Mouse (Mus musculus) ovary, postnatal 14 days (tissue): ENCODE results near the gene Clasp1.

Source experiments
- DNase-seq: peaks from one replicate; pipeline ENCODE4 v3.0.0; 2022; ENCODE audit warnings: low spot score

Clasp1 gene

DNA sequence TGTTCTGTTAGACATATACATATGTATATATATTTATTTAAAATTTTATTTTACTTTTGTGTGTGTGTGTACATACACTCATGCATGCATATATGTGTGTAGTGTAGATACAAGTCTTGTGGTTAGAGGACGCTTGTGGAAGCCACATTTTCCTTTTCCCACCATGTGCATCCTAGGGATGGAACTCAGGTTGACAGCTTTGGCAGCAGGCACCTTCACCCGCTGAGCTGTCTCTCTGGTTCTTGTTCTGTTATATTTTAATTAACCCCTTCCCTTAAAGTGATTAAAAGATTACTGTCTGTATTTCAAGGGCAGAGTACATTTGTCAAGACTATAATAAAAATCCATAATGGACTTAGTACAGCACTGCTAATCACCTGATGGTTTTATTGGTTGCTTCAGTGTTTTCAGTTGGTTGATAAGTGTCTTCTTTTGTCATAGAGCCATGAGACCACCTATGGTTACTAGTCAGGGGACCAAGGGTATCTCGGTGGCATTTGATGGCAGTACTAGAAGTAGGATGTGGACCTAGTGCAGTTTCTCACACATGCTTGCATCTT, 62.1 kb downstream of the Clasp1 start:
- no peak for DNase-seq

DNA sequence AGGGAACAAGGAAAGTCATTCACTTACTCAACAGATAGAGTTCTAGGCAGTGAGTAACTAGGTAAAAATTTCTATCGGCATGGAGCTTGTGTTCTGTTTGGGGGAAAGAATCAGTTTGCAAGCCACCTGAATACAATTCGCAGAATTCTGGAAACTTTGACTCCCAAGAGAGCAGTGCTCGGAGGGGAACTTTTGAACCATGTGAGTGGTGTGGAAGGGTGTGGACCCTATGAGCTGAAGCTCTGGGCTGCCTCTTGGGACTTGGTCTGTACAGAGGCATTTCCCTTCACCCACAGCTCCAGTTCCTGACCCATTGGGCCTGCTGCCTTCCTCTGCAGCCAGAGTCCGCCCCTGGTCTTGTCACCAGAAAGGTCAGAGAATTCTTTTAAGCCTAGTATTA, 64.7 kb downstream of the Clasp1 start:
- no peak for DNase-seq

DNA sequence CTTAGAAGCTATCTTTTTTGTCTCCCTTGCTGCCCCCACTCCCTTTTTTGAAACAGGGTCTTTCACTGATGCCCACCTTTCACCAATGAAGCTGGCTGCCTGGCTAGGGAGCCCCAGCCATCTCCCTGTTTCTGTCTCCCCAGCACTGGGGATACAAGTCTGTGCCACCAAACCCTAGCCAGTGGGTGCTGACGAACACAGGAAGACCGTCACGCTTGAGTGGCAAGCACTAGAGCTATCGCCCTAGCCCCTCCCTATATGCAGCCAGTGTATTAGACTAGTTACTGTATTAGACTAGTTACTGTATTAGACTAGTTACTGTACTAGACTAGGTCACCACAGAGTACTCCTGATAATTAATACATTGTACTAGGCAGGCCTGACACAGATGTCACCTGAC, 66.0 kb downstream of the Clasp1 start:
- DNase-seq = no peak

DNA sequence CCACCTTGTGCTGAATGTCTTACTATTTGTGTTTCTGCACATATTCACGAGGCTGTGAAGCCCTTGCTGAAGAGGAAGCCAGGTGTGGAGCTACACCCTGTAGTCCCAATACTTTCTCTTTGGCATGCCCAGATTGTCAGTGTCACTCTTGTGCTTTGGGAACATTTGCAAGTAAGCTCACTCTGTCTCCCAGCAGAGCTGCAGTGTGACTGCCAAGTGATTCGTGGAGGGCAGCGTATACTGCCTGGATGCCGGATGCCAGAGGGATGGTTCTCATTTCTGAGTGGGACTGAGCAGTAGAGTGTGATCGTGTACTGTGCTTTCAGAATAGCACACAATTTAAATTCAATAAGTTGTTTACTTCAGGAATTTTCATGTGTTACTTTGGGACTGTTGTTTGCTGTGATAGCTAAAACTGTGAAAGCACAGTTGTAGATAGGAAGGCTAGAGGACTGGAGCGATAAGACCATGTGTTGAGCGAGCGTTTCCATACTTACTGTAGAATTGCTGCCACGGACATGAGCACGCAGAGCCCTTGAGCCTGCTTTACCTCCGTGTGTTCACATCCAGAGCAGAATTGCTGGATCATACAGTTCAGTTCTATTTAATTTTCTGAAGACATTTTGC, 68.5 kb downstream of the Clasp1 start:
- DNase-seq = no peak

DNA sequence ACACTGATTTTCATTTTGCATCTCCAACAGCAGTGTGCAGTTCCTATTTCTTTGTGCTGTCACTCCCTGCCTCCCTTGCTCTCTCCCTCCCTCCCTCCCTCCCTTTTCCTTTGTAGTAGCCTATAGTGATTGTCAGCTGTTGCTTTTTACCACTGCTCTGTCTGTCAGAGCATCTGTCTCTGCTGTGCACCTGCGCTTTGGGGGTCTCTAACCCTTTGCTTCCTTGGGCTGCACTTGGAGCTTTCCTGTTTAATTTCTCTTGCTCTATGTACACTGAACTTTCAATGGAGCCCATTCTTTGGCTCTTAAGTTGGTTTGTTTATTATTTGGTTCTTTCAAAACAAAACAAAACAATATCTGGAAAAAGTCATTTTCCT, 69.0 kb downstream of the Clasp1 start:
- DNase-seq = no peak

DNA sequence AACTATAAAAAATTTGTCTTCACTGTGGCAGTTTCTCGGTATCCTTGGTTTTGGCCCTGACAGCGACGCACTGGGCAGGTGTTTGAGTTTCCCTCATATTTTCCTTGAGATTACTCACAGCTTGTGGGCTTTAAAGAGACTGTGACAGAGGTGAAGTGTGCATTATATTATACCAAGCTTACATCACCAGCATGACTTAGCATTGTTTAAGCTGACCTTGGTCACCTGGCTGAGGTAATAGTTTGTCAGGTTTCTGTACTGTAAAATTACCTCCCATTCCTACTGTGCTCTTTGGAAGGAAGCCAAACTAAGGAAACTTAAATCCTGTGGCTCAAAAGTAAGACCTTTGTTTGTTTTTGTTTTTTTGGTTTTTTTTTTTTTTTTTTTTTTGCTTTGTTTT, 69.4 kb downstream of the Clasp1 start:
- no peak for DNase-seq

DNA sequence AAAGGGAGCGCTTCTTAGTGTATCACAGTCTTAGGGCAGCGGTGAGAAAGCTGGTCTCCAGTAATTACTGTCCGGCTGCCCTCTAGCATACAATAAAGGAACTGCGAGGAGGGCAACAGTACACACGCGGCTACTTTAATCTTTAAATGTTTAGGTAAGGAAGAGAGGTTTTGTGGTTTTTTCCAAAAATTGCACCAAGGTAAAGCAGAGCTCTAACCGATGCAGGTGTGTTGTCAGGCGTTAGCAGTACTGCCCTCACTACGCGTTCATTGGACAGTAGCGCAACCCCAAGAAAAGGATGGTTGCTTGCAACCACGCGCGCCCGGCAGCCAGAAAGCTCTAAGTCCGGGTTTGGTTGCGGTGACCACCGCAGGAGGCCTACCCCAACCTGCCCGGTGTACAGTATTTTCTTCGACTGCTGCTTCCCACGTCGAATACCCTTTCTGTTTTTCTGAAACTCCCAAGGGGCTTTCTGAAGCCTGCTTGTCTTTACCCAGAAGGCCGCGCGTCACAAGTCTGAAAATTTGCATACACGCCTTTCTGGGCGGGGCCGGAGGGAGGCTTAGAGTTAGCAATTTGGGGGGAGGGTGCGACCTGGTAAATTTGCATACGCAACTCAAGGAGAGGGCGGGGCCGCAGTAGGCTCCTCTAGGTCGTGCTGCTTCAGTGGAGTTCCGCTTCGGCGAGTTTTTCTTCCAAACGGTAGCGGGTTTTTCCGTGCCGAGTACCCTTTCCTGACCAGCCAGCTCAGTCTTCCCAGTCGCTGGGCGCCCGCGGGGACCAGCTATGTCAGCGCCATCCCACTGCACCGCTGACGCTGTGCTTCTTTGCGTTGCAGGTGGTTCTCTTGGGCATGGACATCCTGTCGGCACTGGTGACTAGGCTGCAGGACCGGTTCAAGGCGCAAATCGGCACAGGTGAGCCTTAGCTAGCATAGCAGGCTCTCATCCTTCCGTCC, 70.4 kb downstream of the Clasp1 start:
- DNase-seq = peak; percentile 76

DNA sequence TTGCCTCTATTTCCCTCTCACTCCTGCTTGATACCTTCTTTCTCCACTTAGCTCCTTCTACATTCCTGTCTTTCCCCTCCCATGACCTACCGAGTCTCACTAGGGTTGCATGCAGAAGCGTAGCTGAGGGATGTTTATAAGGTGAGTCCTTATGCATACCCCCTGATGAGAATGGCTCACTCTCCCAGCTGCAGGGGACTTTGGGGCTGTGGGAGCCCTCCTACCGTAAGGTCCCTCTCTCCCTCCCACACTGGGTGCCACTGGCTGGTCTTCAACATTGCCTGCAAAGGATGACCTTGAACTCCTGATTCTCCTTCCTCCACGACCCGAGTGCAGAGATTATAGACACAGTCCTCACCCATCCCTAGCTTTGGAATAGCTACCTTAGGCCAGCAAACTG, 71.9 kb downstream of the Clasp1 start:
- DNase-seq = no peak

DNA sequence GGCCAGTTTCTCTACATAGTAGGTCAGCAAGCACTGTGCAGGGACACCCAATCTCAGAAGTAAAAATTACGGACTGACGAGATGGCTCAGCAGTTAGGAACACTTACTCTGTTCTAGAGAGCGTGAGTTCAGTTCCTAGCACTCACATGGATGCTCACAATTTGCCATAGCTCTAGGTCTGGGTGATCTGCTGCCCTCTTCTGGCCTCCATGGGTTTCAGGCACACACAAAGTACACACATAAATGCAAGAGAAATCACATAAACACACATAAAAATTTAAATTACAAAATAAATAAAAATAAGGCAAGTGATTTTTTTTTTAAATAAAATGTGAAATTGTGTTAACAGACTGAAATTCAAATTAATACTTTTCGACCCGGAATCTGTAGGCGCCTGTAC, 77.2 kb downstream of the Clasp1 start:
- DNase-seq = no peak

DNA sequence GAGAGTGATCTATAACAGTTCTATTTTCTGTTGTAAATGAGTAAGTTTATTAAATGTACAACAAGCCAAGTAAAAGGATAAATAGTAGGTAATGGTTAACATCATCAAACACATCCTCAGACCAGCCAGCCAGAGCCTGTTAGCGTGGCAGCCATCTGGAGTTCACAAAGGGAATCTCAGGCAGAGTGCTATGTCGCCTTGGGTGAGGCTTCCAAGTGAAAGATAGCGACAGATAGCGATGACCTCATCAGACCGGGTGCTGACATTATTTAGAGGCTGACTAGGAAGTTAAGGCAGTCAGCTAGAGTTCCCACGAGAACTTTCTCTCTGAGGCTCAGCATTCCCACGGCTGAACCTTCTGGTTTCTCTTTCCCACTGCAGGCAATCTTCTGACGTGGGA, 83.5 kb downstream of the Clasp1 start:
- no peak for DNase-seq

DNA sequence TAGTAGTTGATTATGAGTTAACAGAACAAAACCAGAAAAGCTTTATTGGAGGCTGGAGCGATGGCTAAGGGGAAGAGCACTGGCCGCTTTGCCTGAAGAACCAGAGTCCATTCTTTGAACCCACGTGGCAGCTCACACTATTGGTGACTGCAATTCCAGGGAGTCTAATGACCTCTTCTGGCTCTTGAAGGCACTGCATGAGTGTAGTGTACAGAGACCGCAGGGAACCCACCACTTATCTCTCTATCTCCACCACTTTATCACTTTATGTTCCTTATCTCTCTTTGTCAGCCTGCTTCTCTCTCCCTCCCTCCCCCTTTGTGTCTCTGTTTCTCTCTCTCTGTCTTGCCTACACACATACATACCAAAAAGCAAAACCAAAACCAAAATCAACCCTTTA, 88.1 kb downstream of the Clasp1 start:
- peak; percentile 31 for DNase-seq

DNA sequence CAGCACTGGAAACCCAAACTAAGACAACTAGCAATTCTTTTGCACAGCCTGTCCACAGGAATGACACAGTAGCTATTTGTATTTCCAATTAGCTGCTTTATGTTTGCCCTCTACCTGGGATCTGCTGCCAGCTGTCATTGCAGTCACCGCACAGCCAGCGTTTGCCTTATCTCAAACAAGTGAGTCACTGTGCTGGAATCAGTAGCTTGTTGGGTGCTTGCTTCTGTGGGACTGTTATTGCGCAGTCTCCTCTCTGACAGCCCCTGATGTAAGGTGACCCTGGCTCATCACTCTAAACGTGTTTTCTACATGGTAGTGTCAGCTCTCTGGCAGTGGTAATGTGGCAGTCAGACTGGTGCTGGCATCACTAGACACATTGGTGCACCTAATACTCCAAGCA, 90.4 kb downstream of the Clasp1 start:
- DNase-seq = no peak

DNA sequence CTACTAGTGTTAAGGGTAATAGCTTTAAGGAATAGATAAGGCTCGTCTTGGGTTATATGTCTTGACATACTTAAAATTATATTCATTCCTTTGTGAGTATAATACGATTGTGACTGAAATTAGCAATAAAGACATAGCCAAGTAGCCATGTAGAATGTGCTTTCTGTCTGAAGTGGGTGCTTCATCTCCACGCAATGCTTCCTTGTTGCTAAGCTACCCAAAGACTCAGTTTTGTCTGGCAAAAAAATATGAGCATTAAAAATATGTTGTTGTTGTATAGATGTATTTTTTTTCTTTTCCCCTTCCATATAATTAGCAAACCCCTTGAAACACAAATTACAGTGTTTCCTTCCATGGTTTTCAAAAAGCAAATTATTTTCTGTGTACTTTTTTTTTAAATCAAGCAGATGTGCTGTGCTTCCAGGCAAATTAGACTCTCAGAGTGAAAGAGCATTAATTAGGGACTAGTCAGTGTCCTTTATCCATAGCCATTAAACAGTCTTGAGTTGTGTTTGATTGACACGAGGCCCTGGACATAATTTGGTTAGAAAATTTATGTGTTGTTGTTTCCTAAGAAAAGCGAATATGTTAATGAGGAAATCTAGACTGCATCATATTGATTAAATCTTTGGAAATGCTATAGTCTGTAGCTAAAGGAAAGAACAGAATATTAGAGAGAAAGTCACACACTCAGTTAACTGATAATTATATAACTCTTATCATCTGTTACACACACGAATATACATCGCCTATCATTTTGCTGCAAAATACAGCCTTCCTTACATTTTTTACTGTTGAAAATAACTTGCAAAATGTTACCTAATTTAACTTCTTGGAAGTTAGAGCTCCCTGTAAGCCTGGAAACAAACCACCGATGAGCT, 91.9 kb downstream of the Clasp1 start:
- DNase-seq = no peak

DNA sequence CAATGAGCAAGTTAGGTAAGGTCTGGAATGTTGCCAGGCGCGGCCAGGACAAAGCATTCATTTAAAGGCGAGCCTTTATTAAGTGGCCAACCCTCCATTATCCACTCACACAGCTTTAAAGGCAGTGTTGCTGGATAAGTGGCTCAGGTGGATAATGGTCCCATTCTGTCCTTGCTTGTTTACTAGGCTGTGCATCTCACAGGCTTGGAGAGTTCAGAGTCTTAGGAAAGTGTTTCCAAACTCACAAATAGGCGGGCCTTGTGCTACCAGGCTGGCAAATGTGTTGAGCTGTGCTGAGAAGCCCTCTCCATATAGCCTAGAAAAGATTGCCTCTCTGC, 92.5 kb downstream of the Clasp1 start:
- DNase-seq = no peak

DNA sequence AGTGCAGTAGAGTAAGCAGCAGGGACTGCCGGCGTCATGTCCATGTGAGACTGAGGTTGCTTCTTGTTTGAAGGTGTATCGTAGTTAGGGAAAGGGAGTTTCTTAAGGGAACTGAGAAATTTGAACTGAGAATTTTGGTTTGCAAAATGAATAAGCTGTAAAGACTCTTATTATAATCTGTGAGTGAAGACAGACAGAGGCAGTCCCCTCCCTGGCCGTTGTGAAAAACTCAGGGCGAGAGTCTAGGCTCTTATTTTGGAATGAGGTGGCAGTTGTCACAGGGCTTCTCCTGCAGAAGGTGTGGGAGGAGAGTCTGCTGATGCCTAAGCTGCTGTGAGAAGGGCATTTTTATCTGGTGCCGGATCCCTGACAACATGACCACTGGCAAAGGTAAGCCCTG, 92.8 kb downstream of the Clasp1 start:
- DNase-seq = no peak

DNA sequence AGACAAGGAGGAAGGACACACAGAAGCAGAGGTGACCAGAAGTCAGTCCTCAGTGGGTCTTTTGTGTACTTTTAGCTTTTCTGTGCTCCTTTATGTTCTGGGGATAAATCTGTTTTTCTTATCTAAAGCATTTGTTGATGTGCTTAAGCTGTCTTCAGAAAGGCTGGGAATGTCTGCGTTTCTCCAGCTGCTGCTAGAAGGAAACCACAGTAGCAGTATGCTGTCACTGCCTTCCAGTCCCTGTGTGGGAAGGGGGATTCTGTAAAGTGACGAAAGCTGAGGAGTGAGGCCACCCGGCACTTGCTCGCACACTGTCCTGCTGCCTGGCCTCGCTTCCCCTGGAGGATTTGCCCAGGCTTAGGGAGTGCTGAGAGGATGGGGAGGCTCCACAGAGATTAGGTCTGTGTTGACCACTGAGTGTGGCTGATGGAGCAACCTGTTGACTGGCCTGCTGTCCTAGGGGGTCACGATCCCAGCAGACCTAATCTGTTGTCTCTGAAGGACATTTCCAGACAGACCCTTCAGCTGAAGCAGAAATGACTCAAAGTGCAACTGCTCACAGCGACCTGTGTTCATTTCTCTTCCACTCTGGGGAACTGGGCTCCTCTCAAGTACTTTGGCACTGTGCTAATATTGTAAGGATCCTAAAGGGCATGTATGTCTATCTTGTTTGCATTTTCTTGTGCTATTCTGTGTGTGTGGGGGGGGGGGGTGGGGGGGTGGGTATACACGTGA, 93.6 kb downstream of the Clasp1 start:
- no peak for DNase-seq

DNA sequence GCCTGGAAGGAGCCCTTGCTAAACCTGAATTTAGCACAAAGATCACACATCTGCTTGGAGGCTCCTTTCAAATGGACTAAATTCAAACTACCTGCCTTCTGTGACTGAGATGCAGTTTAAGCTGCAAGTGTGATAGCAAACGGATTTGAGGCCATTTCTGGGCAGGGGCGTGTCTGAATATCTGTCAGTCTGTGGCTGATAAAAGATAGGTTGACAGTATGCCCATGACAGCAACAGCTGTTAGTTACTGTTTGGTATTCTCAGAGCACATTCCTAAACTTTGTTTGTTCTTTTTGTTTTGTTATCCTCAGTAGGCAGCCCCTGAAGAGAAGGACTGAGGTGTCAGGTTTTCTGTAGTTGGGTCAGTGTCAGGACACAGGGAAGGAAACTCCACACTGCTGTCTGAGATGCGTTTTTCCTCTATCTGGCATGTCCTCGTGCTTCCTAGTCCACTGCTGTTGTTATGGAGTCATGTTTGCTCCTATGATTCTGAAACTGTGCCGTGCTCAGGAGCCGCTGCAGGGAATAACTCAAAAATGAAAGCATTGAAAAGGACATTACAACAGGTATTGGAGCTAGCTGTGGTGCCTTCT, 94.7 kb downstream of the Clasp1 start:
- DNase-seq = no peak

DNA sequence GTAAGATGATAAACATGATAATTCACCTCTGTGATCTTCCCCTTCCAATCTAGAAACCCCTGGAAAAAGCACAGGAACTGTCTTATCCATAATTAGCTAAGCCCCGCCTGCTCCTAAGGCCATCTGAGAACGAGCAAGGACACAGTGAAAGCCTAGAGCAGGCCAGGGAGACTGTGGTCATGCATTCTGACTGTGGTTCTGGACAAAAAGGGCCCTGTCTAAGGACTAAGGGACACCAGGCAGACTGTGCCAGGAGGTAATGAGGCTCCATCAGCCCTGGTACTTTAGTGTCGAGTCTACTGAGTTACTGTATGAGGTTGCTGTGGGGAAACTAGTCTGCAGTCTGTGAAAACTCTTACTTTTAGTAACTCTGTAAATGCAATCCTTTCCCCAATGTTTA, 96.7 kb downstream of the Clasp1 start:
- DNase-seq = no peak

DNA sequence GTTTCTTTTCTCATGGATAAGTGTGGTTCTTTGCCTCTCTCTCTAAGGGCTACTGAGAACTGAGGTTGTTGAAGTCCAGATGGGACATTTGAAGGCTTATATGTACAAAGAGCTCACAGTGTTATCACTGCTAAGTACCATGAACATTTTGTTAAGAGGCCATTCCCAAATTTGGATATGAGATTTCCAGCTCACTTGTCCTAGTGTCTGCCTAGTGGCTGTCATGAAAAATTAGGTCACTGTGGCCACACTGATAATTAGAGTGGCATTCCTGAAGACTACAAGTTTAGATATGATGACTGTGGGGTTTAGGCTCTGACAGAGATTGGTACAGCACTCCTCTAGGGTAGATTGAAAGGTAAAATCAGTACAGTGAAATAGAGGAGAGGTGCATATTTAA, 97.2 kb downstream of the Clasp1 start:
- no peak for DNase-seq

DNA sequence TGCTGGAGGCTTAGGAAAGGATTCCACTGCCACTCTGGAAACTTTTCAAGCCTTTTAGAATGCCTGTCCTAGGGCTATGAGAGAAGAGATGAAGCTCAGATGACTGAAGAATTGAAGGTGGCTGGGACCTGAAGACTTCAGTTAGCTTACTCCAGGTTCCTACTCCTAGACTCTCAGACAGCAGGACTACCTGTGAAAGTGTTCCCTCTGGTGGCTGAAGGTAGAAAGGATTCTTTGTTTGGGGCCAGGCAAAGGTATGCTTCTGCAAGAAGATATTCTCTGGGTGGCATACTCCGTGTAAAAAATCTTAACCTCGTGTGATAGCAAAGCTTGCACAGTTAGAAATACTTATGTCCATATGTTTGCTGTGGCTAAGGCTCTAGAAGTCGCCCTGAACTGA, 104.0 kb downstream of the Clasp1 start:
- DNase-seq = no peak

DNA sequence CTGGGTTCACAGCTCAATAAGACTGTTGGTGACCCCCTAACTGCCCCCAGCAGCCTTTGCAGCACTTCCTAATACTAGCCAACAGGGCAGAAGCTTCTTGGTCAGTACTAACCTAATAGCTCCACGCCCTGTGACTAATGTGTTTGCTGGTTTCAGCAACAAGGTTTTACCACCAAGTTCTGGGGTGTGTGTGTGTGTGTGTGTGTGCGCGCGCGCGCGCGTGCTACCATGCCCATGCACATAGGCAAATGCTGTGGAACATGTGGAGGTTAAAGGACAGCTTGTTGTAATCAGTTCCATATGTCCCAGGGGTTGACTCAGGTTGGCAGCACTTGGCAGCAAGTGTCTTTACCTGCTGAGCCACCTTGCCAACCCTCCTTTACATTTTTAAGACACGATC, 105.7 kb downstream of the Clasp1 start:
- DNase-seq = no peak
